Mouse (Mus musculus) hindbrain, postnatal 0 days (tissue): Measurements from ENCODE around the gene Rora. TPM values are rescaled to one million over a fixed set of nuclear protein-coding genes. Genes with fewer than 3 reads are reported as not detected.

Source experiments
- ATAC-seq: fragments of 200-750 bp; cut with Nextera tagmentation; 2 replicates; pipeline ENCODE4 v1.8.0; 2017; ENCODE audit warnings: mild to moderate bottlenecking, moderate TSS enrichment, moderate library complexity
- DNase-seq: peaks from one replicate; pipeline ENCODE4 v3.0.0-alpha.2; 2015; ENCODE audit warnings: low spot score
- H3K27ac ChIP-seq: fragments of 300-500 bp; sonication (generic); 2 replicates; pipeline ENCODE4 v1.5.1; 2014; ENCODE audit warnings: mild to moderate bottlenecking
- H3K27me3 ChIP-seq: fragments of 300-500 bp; sonication (generic); 2 replicates; pipeline ENCODE4 v1.6.1; 2014; ENCODE audit warnings: low read length, mixed read lengths; ENCODE audit not compliant: insufficient read depth
- H3K36me3 ChIP-seq: fragments of 300-500 bp; sonication (generic); 2 replicates; pipeline ENCODE4 v1.6.1; 2014; ENCODE audit warnings: low read length, mixed read lengths; ENCODE audit not compliant: insufficient read depth
- H3K4me1 ChIP-seq: fragments of 300-500 bp; sonication (generic); 2 replicates; pipeline ENCODE4 v1.6.1; 2014; ENCODE audit warnings: antibody characterized with exemption, low read length, mixed read lengths; ENCODE audit not compliant: insufficient read depth
- H3K4me2 ChIP-seq: fragments of 300-500 bp; sonication (generic); 2 replicates; pipeline ENCODE4 v1.6.1; 2014; ENCODE audit warnings: low read depth, mild to moderate bottlenecking, low read length, moderate library complexity, mixed read lengths
- H3K4me3 ChIP-seq: fragments of 300-500 bp; sonication (generic); 2 replicates; pipeline ENCODE4 v1.5.1; 2014; ENCODE audit warnings: low read length
- H3K9ac ChIP-seq: fragments of 300-500 bp; sonication (generic); replicated peaks from 2 replicates; pipeline ENCODE4 v1.6.1; 2014; ENCODE audit warnings: mild to moderate bottlenecking, low read length, moderate library complexity, mixed read lengths
- H3K9me3 ChIP-seq: fragments of 300-500 bp; sonication (generic); 2 replicates; pipeline ENCODE4 v1.6.1; 2016; ENCODE audit warnings: low read length, mixed read lengths
- CTCF ChIP-seq: IDR thresholded peaks from 2 replicates; pipeline ENCODE4 v1.5.1; 2016; ENCODE audit warnings: antibody characterized with exemption, control low read depth, low read depth
- WGBS: fragments of 180-500 bp; shearing (Covaris S2); extraction: QIAGEN DNeasy Blood & Tissue Kit; methylation state at CpG from one replicate; pipeline ENCODE4 v1.1.7; 2014; 5-methylcytosine and 5-hydroxymethylcytosine counted together
- polyA plus RNA-seq: library from polyadenylated mRNA; unstranded; fragments of >200 nt; fragmentation: Nextera tagmentation; extraction: Ambion mirVana; gene quantifications from 2 replicates; pipeline ENCODE4 v1.2.1, GENCODE M21; 2015
- total RNA-seq: library from RNA; depleted of rRNA; stranded (reverse); fragments of >200 nt; gene quantifications from 2 replicates; pipeline ENCODE4 v1.2.3, GENCODE M21; 2014

The Rora gene
- total and polyA plus RNA-seq, 2 experiments from 2014 or later = 27.5 to 59.4 TPM

- no peaks in the 10 kb centered on the region for H3K36me3 ChIP-seq
- DNase-seq (no peak), ATAC-seq (no peak)
- no peaks in the 10 kb centered on the region for H3K27me3 ChIP-seq
- WGBS = 53% methylated on average over 7 of the region's 7 CpGs
- H3K4me1 ChIP-seq = no peaks in the 10 kb centered on the region
- no peak for TF ChIP-seq CTCF
- no peaks in the 10 kb centered on the region for H3K9me3 ChIP-seq
- no peak overlapping the region for H3K4me3 ChIP-seq
- H3K9ac ChIP-seq = no peak overlapping the region
- H3K4me2 ChIP-seq = no peak overlapping the region
- H3K27ac ChIP-seq = no peak overlapping the region
These were observed 336.4 kb downstream of the Rora start for GRCm38 (mm10) chr9:68989885-68990449.

GRCm38 (mm10) chr9:68993881-68994280 is 340.3 kb downstream of the Rora start:
- Histone ChIP-seq H3K36me3 (no peaks in the 10 kb centered on the region), H3K27ac (no peak overlapping the region), H3K27me3 (no peaks in the 10 kb centered on the region), H3K9ac (no peak overlapping the region), H3K4me2 (no peak overlapping the region), H3K4me1 (no peaks in the 10 kb centered on the region), H3K4me3 (no peak overlapping the region), H3K9me3 (no peaks in the 10 kb centered on the region)
- ATAC-seq = no peak
- 62% methylated on average over 2 of the region's 2 CpGs for WGBS
- peak; percentile 14 for DNase-seq
- no peak for TF ChIP-seq CTCF

GRCm38 (mm10) chr9:68998961-68999360 is 345.4 kb downstream of the Rora start:
- 74% methylated on average over 9 of the region's 9 CpGs for WGBS
- H3K36me3 ChIP-seq = no peaks in the 10 kb centered on the region
- DNase-seq = peak; percentile 13
- no peak overlapping the region for H3K27ac ChIP-seq
- TF ChIP-seq CTCF = no peak
- H3K4me1 ChIP-seq = no peaks in the 10 kb centered on the region
- H3K9ac ChIP-seq = no peak overlapping the region
- no peaks in the 10 kb centered on the region for H3K9me3 ChIP-seq
- no peak overlapping the region for H3K4me3 ChIP-seq
- no peaks in the 10 kb centered on the region for H3K27me3 ChIP-seq
- no peak overlapping the region for H3K4me2 ChIP-seq
- no peak for ATAC-seq

GRCm38 (mm10) chr9:69004514-69004913 is 350.9 kb downstream of the Rora start:
- Histone ChIP-seq H3K4me1 (no peaks in the 10 kb centered on the region), H3K4me3 (no peak overlapping the region), H3K36me3 (no peaks in the 10 kb centered on the region), H3K27me3 (no peaks in the 10 kb centered on the region), H3K4me2 (no peak overlapping the region), H3K9me3 (no peaks in the 10 kb centered on the region), H3K27ac (no peak overlapping the region), H3K9ac (no peak overlapping the region)
- DNase-seq (no peak), ATAC-seq (no peak)
- 79% methylated on average over 9 of the region's 9 CpGs for WGBS
- TF ChIP-seq CTCF = no peak

GRCm38 (mm10) chr9:69006666-69007065 is 353.1 kb downstream of the Rora start:
- Histone ChIP-seq H3K36me3 (no peaks in the 10 kb centered on the region), H3K4me2 (no peak overlapping the region), H3K9me3 (no peaks in the 10 kb centered on the region), H3K27ac (no peak overlapping the region), H3K4me1 (no peaks in the 10 kb centered on the region), H3K27me3 (no peaks in the 10 kb centered on the region), H3K4me3 (no peak overlapping the region), H3K9ac (no peak overlapping the region)
- TF ChIP-seq CTCF = no peak
- ATAC-seq (no peak), DNase-seq (no peak)
- 77% methylated on average over 3 of the region's 3 CpGs for WGBS

- Histone ChIP-seq H3K4me3 (no peak overlapping the region), H3K9me3 (no peaks in the 10 kb centered on the region), H3K9ac (no peak overlapping the region), H3K4me1 (no peaks in the 10 kb centered on the region), H3K27ac (no peak overlapping the region), H3K36me3 (no peaks in the 10 kb centered on the region), H3K4me2 (no peak overlapping the region), H3K27me3 (no peaks in the 10 kb centered on the region)
- WGBS = 67% methylated on average over 2 of the region's 2 CpGs
- ATAC-seq (no peak), DNase-seq (no peak)
- TF ChIP-seq CTCF = no peak
These were observed 355.1 kb downstream of the Rora start for GRCm38 (mm10) chr9:69008706-69009105.

- no peak for TF ChIP-seq CTCF
- no peaks in the 10 kb centered on the region for H3K36me3 ChIP-seq
- H3K9ac ChIP-seq = no peak overlapping the region
- DNase-seq = no peak
- H3K27me3 ChIP-seq = no peaks in the 10 kb centered on the region
- H3K4me3 ChIP-seq = no peak overlapping the region
- no peaks in the 10 kb centered on the region for H3K9me3 ChIP-seq
- ATAC-seq = no peak
- no peak overlapping the region for H3K4me2 ChIP-seq
- H3K27ac ChIP-seq = no peak overlapping the region
- no peaks in the 10 kb centered on the region for H3K4me1 ChIP-seq
- WGBS = 47% methylated on average over 5 of the region's 5 CpGs
These were observed 357.3 kb downstream of the Rora start for GRCm38 (mm10) chr9:69010886-69011285.
